Mouse (Mus musculus): ENCODE measurements around the gene Clstn2.

Gene Clstn2

DNA sequence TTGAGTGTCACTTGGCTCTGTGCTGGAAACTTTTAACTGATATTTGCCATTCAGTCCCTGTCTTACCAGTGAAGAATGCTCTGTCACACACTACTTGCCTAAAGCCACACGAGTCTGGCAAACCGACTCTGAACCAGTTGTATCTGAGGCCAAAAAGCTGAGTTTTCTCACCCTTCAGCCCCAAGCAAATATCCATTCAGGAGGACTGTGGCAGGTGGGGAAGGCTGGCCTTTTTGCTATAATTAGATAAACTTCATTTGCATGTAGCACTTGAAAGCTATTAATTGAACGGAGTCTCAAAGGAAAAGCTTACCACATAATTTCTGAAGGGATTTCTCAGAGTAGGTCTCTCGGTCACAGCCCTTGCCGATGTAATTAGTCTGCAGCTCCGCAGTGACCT, 491.6 kb downstream of the Clstn2 start:
- DNase-seq, result no peak

DNA sequence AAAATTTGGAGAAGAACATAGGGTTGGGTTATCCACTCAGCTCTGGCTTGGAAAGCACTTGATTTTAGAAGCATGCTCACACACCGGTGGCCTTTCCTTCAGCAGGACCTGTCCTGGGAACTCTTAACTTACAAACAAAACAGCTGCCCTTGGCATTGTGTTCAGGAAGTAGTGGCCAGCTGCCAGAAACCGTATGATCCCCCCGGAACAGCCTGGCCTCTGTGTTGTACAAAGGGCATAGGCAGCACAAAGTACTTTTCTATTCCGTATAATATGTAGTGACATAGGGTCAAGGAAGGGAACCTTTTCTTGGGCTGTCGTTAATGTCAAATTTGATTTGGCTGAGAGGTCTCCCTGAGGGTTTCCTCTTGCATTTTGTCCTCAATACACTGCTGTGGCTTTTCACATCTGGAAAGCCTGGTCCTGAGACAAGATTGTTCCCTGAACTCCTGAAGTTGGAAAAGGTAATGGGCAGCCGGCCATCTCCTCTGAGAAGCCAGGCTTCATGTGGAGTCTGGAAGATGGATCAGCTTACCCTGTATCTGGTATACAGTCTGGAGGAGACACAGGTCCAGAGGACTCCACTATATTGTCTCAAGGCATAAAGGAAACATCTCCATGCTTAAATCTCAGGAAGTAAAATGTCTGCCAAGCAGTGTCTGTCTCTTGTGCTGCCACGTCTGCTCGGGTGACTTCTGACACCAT, 494.8 kb downstream of the Clstn2 start:
- peak in 1 of 2 experiments; percentile 24 for DNase-seq

DNA sequence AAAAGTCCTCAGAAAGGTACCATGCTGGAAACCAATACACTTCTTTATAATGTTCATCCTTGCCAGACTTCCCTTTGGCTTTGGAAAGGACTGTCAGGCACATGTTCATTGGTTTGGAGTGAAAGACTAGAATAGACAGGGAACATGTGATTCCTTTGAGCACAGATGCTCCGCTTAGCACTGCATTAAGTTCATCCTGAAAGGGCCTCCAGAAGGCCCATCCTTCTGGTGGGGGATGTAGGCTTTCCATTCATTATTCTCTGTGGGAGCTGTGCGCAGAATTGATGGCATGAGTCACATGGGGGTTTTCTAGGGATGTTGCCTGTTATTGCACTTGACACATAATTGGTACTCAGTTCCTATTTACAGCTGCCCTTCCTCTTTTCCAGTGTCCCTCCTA, 498.8 kb downstream of the Clstn2 start:
- no peak for DNase-seq

DNA sequence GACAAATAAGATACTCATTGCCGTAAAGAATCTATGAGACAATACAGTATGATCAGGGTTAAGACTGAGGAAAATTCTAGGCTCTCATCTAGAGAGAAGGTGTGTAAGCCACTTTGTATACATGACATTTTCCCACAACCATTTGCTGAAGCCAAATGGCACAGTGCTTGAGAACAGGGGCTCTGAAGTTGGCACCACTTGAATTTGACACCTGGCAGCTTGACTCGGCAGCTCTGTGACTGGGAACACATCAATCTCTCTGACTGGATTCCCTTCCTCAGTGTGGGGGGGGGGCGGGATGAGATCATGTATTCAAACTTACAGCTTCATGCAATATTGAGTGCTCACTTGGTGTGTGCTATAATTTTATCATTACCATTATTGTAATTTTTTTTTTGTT, 499.7 kb downstream of the Clstn2 start:
- peak in 1 of 2 experiments; percentile 31 for DNase-seq

DNA sequence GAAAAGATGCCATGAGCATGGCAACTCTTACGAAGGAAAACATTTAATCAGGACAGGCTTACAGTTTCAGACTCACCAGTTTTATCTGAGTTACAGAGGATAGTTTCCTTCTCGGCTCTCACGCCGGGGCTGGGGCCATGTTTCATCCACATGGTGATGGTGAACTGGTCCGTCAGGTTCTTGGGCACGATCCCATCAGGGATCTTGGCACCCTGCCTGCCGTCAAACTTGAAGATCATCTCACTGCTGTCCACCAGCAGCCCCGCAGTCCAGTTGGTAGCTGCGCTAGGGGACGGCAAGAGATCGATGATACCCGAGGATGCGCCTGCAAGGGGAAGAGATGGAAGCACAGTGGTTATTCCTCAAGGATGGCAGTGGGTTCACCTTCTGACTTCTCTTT, 500.4 kb downstream of the Clstn2 start:
- DNase-seq, result peak; percentile 71 to 76

DNA sequence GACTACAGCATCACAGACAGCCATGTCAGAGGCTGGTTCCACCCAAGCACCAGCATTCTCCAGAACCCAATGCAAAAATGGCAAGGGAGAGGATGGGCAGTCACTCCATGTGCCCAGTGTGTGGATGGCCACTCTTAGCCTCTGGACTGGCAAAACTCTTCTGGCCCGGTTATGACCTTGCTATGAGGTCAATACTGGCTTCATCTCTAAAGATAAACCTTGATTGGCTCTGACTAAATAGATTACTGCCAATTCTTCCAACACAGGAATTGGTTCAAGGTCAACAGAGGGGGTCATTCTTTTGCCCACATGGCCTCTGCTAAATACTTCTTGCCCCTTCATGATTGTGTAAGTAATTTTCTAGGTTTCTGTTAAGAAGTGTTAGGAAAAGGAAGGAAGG, 505.1 kb downstream of the Clstn2 start:
- DNase-seq, result no peak

DNA sequence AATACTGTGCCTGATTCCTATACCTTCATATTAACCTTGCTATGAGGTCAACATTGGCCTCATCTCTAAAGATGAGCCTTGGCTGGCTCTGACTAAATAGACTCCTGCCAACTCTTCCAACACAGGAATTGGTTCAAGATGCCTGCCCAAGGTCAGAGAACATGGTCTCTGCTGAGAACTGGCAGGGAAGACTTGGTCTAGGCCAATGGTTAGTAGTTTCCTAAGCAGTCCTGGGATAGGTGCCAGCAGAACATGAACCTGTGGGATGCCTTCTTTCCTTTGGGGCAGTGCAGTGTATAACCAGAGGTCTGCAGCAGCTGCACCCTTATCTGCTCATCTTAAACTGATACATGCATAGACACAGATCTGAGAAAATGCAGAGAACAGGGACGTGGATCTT, 505.7 kb downstream of the Clstn2 start:
- DNase-seq, result peak; percentile 68 to 74

DNA sequence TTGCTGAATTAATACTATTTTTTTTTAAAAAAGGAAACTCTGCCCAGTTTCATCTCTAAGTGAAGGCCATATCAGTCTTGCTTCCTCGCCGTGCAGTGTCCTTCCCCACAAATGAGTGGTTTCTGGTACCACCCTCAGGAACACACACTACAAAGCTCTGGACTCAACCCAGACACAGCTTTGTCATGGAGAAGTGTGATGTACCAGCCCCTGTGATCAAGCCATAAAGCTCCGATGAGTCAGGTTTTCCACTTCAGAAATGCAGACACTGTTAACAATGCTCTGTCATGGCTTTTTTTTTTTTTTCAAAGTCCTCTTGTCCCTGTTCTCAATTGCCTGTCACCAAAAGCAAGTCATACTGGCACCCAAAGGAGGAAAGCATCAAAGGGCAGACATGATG, 507.4 kb downstream of the Clstn2 start:
- no peak for DNase-seq

DNA sequence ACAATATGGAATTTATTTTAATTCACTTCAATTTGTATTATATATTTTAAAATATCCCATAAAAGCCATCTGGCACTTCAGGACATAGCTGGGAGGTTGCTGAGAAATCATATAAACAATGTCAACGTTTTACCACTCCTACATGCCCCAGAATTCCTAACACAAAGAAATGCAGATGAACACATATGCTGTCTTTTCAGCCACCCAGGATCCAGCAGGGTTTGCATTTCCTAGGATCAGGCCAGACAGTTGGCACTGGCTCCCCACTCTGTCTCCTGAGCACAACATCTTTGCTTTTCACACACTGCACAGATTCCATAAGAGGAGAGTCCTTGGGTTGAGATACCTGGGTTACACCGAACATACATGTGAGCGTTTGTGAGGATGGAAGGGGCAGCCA, 508.1 kb downstream of the Clstn2 start:
- DNase-seq, result no peak

DNA sequence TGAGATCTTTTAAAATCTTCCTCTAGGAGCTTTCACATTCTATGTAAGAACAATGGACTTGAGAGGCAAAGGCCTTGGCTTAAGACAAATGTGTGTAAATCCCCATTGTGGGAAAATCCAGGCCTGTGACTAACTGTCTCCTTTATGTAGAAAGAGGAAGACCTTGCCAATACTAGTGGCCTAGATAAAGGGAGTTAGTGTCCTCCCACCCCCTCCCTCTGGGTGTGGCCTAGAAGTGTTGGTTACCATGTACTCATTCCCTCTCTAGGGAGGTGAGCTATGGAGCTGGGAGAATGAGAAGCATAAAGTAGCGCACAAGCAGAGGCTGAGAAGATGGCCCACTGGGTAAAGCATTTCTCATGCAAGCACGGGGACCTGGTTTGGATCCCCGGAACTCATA, 512.2 kb downstream of the Clstn2 start:
- DNase-seq, result no peak

DNA sequence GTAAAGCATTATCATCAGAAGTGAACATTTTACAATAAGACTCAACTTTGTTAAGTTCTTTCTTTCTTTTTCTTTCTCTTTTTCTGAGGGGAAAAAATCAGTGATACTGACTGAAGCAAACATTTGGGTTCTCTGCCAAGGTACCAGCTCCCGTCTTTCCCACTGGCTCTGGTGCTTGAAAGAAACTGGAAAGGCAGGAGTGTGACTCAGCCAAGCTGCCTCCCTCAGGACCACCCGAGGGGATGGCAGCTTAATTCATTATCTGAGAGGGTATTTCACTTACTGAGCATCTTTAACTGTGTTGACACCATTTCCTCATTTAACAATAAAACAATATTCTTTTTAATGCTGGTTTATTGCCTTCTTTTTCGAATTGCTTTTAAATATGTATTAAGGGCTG, 516.0 kb downstream of the Clstn2 start:
- DNase-seq, result peak; percentile 57 to 65

DNA sequence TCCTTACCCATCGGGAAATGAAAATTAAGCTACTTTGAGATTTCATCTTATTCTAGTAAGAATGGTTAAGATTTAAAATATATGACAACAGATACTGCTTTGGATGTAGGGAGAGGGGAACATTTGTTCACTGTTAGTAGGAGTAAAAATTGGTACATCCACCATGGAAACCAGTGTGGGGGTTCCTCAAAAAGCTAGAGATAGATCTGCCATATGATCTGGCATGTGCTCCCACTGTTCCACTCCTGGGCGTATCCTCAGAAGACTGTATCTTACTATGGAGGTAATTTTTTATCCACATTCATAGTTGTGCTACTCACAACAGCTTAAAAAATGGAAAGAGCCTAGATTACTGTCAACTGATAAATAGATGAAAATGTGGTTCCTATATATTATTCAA, 518.3 kb downstream of the Clstn2 start:
- DNase-seq, result no peak

DNA sequence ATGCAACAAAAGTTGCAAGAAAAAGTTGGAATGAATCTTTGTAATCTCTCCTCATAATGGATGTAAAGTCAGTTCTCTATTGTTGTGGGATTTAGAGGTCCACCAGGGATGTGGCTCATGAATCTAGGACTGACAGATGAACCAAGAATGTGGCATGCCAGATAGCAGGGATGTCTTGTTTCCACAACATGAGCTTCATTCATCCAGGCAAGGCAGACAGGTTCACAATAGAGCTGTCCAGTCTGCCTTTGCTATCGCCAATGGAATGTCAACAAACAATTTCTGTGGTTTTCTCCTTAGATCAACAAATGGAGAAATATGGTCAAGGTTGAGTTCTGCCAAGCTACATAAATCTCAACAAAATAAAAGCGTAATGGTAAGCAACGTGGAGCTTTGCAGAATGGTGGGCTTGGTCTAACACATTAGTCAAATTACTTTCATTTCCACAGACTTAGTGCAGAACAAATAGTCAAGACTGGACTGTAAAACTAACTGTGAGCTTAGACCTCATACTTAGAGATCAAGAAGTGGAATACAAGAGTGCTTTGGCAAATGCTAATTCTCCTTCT, 520.6 kb downstream of the Clstn2 start:
- DNase-seq, result no peak

DNA sequence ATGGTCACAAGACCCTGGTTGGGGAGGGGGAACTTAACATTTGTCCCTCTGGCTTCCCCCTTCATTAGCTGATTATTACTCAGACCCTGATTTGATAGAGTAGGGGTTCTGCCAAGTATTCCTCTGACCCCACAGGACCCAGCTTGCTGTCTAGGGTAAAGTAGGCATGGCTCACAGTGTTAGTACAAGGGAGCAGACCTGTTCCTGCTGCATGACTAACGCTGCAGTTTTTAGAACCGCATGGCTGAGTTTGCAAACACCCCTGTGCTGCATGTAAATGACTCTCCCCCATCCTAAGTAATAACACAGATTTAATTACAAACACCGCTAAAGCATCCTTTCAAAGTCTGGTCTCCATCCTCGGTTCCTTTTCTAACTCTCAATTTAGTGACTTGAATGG, 531.6 kb downstream of the Clstn2 start:
- no peak for DNase-seq

DNA sequence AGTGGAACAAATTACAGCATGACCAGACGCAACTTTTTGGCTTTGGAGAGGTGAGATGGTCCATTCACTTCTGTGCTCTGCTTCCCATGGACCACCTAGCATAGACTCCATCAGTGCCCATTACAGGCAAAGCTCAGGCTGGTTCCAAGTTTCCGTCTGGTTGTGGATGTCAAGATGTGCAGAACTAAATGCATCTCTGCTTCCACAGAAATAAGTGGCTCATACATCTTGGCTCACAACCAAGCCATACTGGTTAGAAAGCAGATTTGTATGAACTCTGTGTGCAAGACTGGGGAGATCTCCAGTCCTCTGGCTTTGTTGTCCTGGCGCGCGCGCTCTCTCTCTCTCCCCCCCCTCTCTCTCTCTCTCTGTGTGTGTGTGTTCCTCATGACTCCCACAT, 537.9 kb downstream of the Clstn2 start:
- DNase-seq, result peak; percentile 60 to 80

DNA sequence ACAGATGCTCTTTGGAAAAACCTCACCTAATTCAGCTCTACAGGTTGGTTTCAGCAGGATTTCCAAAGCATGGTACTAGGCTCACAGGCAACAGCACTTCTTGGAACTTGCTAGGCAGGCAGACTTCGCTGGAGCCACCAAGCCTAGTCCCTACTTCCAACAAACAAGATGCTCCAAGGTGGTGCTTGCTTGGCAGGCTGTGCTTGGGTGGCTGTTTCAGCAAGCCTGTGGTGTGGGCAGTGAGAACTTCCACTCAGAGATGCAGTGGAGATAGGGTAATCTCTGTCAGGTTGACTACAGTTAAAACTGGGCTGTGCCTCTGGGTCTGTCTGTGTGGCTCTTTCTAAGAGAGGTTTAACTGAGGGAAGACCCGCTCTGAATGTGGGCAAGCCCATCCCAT, 541.4 kb downstream of the Clstn2 start:
- DNase-seq, result no peak

DNA sequence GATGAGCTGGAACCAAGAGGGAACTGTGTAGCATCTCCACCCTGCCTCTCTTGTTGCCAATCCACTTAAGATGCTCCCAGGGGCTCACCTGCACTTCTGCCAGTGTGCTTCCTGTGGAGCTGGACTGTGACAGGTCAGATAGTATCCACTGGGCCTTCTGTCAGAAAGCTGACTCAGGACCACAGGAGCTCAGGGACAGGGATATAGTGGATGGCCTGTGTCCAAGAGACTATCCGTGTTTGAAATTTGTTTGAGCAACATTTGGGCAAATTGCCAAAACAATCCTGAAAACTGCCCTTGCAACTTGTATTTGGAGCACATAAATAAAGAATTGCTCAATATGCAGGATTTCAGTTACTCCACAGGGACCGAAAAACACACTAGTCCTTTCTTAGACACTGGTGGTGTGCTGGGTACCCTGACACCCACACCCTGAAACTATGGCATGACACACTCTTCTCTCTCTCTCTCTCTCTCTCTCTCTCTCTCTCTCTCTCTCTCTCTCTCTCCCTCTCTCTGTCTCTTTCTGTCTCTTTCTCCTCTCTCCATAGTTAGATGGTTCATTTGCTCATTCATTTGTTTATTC, 542.3 kb downstream of the Clstn2 start:
- DNase-seq, result peak; percentile 30 to 37

DNA sequence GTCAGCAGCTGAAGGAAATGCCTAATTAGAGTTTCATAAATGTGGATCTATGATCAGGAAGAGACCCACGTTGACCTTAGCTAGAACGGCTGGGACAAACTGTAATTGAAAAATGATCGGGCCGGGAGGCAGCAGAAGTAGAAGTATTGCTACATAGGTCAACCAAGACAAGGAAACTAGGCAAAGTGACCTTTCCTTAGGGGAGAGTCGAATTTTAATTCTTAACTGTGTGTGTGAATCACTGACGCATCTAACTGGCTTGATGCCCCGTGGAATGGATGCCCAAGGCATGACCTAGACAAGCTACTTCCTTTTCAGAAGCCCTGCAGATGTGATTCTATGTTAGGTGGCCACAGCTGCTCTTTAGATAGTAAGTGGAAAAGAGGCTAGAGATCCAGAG, 546.2 kb downstream of the Clstn2 start:
- DNase-seq, result no peak

DNA sequence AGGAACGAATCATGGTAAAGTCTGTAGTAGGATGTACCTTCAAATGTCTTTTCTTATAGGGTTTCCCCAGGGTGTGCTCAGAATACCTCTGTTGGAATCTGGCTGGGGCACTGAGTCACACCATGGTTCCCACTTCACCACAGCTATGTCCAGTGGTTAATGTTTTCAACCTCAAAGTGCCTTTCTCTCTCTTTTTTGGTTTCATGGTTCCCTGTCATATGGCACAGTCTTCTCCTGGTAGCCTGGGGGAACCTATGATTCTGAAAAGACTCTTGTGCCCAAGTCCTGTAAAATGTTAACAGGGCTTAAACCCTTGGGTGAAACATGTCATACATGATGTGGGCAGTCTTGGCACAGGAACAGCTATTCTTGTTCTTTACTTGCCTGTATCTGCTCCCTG, 551.8 kb downstream of the Clstn2 start:
- DNase-seq, result no peak

DNA sequence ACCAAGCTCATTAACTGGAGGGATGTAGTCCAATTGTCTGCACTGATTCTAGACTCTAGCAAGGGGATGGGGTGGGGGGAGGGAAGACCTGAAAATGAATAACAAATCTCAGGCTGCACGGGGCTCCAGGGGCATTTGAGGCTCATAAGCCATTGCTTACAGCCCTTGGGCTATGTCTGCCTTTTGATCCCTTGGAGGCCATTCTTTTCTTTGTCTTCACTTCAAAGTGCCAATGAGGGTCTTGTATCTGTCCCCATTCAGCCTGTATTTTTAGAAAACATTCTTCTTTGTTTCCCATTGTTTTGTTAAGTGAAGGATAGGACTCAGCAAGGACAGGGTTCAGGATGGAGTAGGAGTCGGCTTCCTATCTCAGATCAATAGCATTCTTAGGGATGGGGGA, 556.0 kb downstream of the Clstn2 start:
- no peak for DNase-seq

DNA sequence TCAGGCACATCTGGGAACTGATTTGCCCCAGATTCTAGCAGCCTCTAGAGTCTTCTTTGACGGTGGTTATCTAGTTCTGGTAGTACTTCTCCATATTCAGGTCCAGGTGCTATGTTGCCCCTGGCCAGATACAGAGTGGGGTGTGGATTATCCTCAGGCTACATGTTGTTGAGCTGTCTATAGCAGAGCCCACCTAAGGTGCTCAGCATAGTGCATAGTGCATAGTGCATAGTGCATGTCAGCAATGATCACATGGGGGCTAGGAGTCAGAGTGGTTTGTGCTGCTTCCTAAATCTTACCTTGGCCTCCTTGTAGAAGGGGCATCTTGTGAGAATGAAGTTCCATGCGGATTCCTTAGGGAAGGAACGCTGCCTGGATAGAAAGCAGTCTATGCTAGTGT, 556.5 kb downstream of the Clstn2 start:
- DNase-seq, result no peak

DNA sequence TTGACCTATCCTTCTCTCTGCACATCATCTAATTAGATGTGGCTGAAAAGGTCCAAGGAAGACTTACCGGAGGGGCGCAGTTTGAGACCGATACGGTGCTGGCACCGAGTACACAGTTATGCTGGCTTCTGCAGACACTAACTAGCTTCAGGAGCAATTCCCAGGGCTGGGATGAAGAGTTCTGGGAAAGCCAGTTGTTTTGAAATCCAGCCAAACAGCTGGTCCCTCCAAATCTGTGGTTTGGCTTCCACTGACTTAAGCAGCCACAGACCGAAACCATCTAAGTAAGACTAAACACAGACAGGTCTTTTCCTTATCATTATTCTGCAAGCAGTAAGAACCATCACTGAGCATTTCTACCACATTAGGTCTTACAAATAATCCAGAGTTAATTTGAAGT, 558.1 kb downstream of the Clstn2 start:
- no peak for DNase-seq

DNA sequence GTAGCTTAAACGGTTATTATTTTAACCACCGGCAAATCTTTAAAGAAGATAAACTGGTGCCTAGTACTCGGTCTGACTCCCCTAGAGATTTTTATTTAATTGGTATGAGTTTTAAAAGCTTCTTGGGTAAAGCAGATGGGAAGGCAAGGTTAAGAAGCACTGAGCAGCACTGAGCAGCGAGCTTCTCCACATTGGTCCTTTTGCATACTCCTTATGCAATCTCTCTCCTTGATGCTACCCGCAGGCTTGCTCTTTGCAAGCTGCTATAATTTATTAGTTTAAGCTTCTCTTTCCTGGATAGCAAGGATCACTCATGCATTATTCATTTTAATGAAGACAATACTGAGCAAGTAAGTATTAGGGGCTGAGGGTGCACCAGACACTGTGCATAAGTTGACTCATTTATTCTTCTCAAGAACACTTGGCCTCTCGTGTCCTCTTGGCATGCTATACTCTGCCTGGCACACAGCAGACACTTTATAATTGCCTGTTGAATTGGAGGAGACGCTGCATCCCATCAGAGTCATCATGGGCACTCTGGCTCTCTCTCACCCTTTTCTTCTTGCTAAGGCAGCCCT, 561.9 kb downstream of the Clstn2 start:
- DNase-seq, result peak in 1 of 2 experiments; percentile 36

DNA sequence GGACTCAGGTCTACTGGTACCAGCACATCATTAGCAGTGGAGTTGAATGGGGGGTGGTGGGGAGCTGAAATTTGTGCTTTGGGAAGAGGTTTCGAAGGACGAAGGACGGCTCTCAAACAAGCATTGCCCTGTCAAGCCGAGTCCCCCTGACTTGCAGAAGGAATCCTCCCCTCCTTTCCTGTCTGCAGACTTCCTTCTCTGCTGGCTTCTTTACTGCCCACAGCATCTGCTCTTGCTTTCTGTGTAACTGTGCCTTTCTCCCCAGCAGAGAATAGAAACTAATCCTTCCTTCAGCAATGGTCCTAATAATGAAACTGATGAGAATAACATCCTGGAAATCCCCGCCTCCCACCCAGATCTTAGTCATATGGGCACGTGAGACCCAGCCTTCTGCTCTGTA, 572.5 kb downstream of the Clstn2 start:
- no peak for DNase-seq

All from cerebellum, postnatal 10 days (tissue).